ENCODE assay signal across 8 mouse cellular contexts in the genomic region with DNA sequence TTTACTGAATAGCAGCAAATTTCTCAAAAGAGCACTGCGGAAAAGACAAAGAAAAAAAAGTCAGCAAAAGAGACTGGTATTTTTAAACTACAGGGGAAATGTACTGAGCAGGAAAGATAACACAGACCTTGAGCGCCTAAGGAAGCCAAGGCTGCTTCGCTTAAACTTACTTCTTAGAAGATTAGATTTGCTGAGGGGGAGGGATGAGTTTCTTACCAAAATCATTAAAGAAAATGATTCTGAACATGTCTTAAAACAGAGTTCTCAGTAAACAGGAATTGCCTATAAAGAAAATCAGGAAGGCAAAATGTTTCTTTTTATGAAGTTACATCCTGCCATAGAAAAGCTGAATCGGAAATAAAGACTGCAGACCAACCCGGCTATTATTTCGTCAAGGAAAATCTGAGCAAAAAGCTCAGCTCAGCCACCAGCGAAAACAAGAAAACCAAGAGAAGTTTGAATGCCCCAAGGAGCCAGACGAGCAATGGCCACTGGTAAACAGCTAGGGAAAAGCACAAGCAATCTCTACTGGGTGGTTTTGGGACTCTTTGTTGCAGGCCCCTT. TPM values are rescaled to one million over a fixed set of nuclear protein-coding genes. Genes with fewer than 3 reads are reported as not detected.
DNase-seq lines count a peak whose midpoint lies in the region; ATAC-seq and TF ChIP-seq lines count a peak whose summit lies in the region.

A gene (plus strand): TSS at position 284 of the 564 bp plus-strand sequence.

- no peak for TF ChIP-seq POLR2A in embryonic fibroblast, embryonic 13.5 days (IDR thresholded peaks at IDR 0.05; ENCODE audit: low read depth, low read length)

- peak; percentile 83 for DNase-seq in heart, adult 11 months
- no peak for DNase-seq in heart, adult 9 months (ENCODE audit: low spot score in 2 of 2)
- no peak for DNase-seq in hindbrain, embryonic 14.5 days (ENCODE audit: low spot score)
- DNase-seq in cerebellum, postnatal 4 days (ENCODE audit: low spot score in 2 of 2), result no peak
- DNase-seq in B cell, adult 2 months, result no peak

- no peak for ATAC-seq in hindbrain, embryonic 14.5 days (ENCODE audit: low FRiP score)
- ATAC-seq in liver, embryonic 16.5 days (ENCODE audit: low read depth), result no peak

- H3K36me3 ChIP-seq in E14TG2a.4 (ENCODE audit: insufficient read depth, low read length), result peaks cover 5% of the 10 kb centered on the region; the same call in 1 of the 2 replicates
- H3K36me3 ChIP-seq in hindbrain, embryonic 14.5 days (replicated peaks; ENCODE audit: control insufficient read depth, insufficient read depth), result no peaks in the 10 kb centered on the region
- H3K36me3 ChIP-seq in liver, embryonic 16.5 days (ENCODE audit: control insufficient read depth, insufficient read depth), result no peaks in the 10 kb centered on the region

- TF ChIP-seq CTCF in E14TG2a.4 (conservative IDR thresholded peaks at IDR 0.05; ENCODE audit: low read length), result no peak
- no peak for TF ChIP-seq CTCF in embryonic fibroblast, embryonic 13.5 days (IDR thresholded peaks at IDR 0.05; ENCODE audit: borderline replicate concordance, insufficient read depth, low read length)

- H3K4me3 ChIP-seq in E14TG2a.4 (replicated peaks; ENCODE audit: low read length), result peak within 1 kb of the TSS; percentile 91
- H3K4me3 ChIP-seq in embryonic fibroblast, embryonic 13.5 days (ENCODE audit: insufficient read depth, low read length), result peak within 1 kb of the TSS; percentile 82
- H3K4me3 ChIP-seq in hindbrain, embryonic 14.5 days (replicated peaks; ENCODE audit: low read length), result peak within 1 kb of the TSS; percentile 82
- H3K4me3 ChIP-seq in liver, embryonic 16.5 days (ENCODE audit: low read depth, low read length), result peak within 1 kb of the TSS; percentile 84

- H3K4me1 ChIP-seq in E14TG2a.4 (replicated peaks; ENCODE audit: low read depth, low read length), result peaks cover 16% of the 10 kb centered on the region
- H3K4me1 ChIP-seq in embryonic fibroblast, embryonic 13.5 days (ENCODE audit: control insufficient read depth, insufficient read depth, low read length), result no peaks in the 10 kb centered on the region; the same call in 1 of the 2 replicates
- H3K4me1 ChIP-seq in hindbrain, embryonic 14.5 days (replicated peaks; ENCODE audit: control insufficient read depth, insufficient read depth, low read length), result peaks cover 32% of the 10 kb centered on the region
- peaks cover 17% of the 10 kb centered on the region for H3K4me1 ChIP-seq in liver, embryonic 16.5 days (ENCODE audit: control insufficient read depth, low read depth, low read length)

- WGBS in hindbrain, embryonic 14.5 days, result 33% methylated on average over 8 of the region's 8 CpGs
- WGBS in liver, embryonic 16.5 days (ENCODE audit: insufficient replicate concordance), result 6% methylated on average over 8 of the region's 8 CpGs

- peak within 1 kb of the TSS; percentile 93 for H3K4me2 ChIP-seq in hindbrain, embryonic 14.5 days (replicated peaks)
- peak within 1 kb of the TSS; percentile 89 for H3K4me2 ChIP-seq in liver, embryonic 16.5 days (ENCODE audit: low read depth, low read length)

- H3K27me3 ChIP-seq in E14TG2a.4 (ENCODE audit: insufficient read depth, low read length), result peaks cover 44% of the 10 kb centered on the region
- H3K27me3 ChIP-seq in hindbrain, embryonic 14.5 days (ENCODE audit: control insufficient read depth, insufficient read depth, low read length), result no peaks in the 10 kb centered on the region
- no peaks in the 10 kb centered on the region for H3K27me3 ChIP-seq in liver, embryonic 16.5 days (ENCODE audit: control insufficient read depth, insufficient read depth, low read depth, low read length)

- peak within 1 kb of the TSS; percentile 84 for H3K9ac ChIP-seq in hindbrain, embryonic 14.5 days
- H3K9ac ChIP-seq in liver, embryonic 16.5 days (ENCODE audit: low read depth, low read length), result peak within 1 kb of the TSS; percentile 77

- no peaks in the 10 kb centered on the region for H3K9me3 ChIP-seq in E14TG2a.4 (ENCODE audit: low read length)
- H3K9me3 ChIP-seq in hindbrain, embryonic 14.5 days (ENCODE audit: control insufficient read depth, low read length), result no peaks in the 10 kb centered on the region
- no peaks in the 10 kb centered on the region for H3K9me3 ChIP-seq in liver, embryonic 16.5 days (replicated peaks; ENCODE audit: control insufficient read depth, low read length)

- no peak within 1 kb of the TSS for H3K27ac ChIP-seq in embryonic fibroblast, embryonic 13.5 days (ENCODE audit: insufficient read depth, low read length)
- H3K27ac ChIP-seq in hindbrain, embryonic 14.5 days, result peak within 1 kb of the TSS; percentile 94
- H3K27ac ChIP-seq in liver, embryonic 16.5 days (ENCODE audit: low read length), result peak within 1 kb of the TSS; percentile 73

RNA-seq across cellular contexts. Expression of the gene that starts here (rescaled TPM):
- polyA plus RNA-seq in embryonic fibroblast, embryonic 13.5 days (2011; ENCODE audit: insufficient read length, low read depth, missing spikeins), result 56.4 and 64.6 TPM in 2 replicates
- polyA plus RNA-seq in hindbrain, embryonic 14.5 days (2014; fragmentation: Nextera tagmentation; extraction: Ambion mirVana), result 105 and 112 TPM in 2 replicates
- polyA plus RNA-seq in liver, embryonic 16.5 days (2015; fragmentation: Nextera tagmentation; extraction: Ambion mirVana), result 4.5 and 5.9 TPM in 2 replicates
